Mouse (Mus musculus): Measurements from ENCODE around the gene Mrps17. TPM values are rescaled to one million over a fixed set of nuclear protein-coding genes. Genes with fewer than 3 reads are reported as not detected.

Mrps17 gene
- 100 to 1,000 TPM; 102 to 133 TPM for polyA plus RNA-seq (2017; shearing (Covaris generic))

DNA sequence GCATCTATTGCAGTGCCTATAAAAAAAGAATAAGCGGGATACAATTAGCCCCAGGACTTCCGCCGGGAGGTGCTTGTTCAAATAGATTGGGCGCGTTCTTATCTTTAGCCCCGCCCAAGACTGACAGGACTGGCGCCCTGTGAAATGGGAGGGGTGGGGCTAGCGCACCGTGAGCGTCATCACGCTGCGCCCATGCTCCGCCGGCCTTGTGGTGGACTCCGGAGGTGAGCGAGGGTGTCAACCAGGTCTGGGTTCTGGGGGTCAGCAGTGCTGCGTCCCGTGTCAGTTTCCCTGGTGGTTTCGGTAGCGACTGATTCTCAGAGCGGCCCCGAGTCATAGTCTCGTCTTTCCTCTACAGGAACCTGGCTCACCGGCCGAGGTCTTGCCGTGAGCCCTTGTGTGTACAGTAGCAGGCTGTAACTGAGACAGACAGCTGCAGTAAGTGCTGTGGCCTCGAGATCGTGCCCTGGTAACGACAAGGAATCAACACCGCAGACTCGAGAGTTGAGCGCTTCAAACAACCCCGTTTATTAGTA lies at the start of gene Mrps17:
Mrps17 (plus strand) TSS at position 172 of the 536 bp plus-strand sequence.

DNA sequence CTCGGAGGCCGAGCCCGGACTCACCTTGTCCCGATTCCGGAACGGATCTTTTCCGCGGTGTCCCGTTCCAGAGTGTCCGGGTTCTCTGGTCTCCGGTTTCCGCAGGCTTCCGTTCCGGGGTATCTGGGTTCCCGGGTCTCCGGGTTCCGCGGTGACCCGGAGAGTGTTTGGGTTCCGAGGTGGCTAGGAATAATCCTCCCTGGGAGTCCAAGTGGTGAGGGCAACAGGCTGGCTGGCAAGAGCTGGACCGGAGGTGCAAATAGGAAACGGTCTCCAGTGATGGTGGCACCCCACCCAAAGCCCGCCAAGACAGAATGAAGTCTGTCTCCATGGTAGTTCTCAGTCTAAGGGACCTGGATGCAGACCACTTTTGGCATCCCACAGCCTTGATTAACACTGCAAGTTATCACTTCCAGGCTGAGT lies 45.2 kb upstream of the Mrps17 start, which contains the start of gene Zfp11:
Zfp11 (minus strand) TSS at position 64 of the 423 bp plus-strand sequence.

DNA sequence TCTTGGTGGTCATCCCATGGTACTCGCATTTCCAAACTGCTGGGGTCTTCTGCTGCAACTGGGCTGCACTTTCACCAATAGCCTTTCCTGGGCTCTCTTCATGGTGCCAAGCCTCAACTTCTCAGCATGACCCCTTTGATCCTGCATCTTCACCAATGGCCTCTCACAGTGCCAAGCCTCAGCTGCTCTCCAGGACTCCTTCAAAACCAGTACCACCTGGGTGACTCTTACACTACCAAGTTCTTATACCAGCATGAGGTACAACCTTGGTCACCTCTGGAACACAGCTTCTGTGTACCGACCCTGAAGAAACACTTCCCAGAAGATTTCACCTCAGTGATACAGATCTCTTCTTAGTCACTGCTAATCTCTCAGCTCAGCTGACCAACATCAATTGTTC lies 6.9 kb upstream of the Mrps17 start, which contains the start of gene Sept14:
Sept14 (minus strand) TSS at position 101 of the 400 bp plus-strand sequence.

DNA sequence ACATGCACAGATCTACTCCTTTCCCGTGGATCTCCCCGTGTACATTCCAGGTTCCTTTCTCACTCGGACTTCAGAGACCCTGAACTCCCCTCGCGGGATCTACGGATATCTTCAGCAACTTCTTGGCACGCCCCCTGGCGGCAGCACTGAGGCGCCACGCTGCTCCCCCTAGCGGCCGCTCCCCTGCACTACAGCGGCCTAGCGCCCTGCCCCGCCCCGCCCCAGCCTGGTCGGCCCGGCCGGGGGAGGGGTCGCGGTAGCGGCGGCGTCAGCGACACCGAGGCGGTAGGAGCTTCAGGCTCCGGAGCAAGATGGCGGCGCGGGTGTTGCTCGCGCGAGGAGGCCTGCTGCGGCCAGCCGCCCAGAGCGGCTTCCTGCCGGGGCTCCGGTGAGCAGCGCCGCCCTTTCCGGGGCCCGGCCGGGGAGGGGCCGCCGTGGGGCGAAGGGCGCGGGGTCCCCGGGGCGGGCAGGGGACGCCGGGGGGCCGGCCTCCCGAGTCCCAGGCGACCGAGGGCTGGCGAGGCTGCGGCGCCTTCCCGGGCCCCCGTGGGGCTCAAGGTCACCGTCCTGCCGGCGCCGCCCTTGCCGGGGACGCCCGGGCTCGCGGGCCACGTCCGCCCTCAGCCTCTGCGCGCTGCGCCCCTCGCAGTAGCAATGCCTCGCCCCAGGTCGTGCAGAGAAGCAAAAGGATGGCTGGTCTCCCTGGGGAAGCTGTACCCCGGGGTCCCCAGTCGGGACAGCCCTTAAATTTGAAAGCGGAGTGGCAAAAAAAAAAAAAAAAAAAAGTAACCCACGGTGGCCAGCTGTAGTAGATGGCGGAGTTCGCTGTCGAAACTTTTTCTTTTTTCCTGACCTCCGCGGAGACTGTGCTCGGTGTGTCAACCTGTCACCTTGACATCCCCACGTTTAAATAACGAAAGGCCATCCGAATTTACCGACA lies 9.8 kb downstream of the Mrps17 start, which contains the start of gene Nipsnap2:
Nipsnap2 (plus strand) TSS at position 230 of the 940 bp plus-strand sequence.

Other genes starting within 250 kb of the Mrps17 start
- gene Sfswap, start 214.3 kb upstream of the Mrps17 start, polyA plus RNA-seq (2017; shearing (Covaris generic)) = 10 to 100 TPM; 43.7 to 44.1 TPM
- 1 to 10 TPM in 1 of 2 experiments, under 1 TPM in 1; 0.08 to 1.1 TPM for gene Mmp17, start 131.3 kb upstream of the Mrps17 start, polyA plus RNA-seq (2017; shearing (Covaris generic))
- gene Zfp11, start 45.4 kb upstream of the Mrps17 start, polyA plus RNA-seq (2017; shearing (Covaris generic)) = 1 to 10 TPM; 2.1 to 4.5 TPM
- gene Sept14, start 7.0 kb upstream of the Mrps17 start, polyA plus RNA-seq (2017; shearing (Covaris generic)) = under 1 TPM in 1 of 2 experiments, not detected in 1; 0.14 TPM
- 10 to 100 TPM; 28.5 to 40.0 TPM for gene Nipsnap2, start 9.6 kb downstream of the Mrps17 start, polyA plus RNA-seq (2017; shearing (Covaris generic))
- 10 to 100 TPM; 78.7 to 83.7 TPM for gene Psph, start 72.0 kb downstream of the Mrps17 start, polyA plus RNA-seq (2017; shearing (Covaris generic))
- gene Sumf2, start 131.5 kb downstream of the Mrps17 start, polyA plus RNA-seq (2017; shearing (Covaris generic)) = 10 to 100 TPM; 16.9 to 17.5 TPM
- gene Chchd2, start 172.0 kb downstream of the Mrps17 start, polyA plus RNA-seq (2017; shearing (Covaris generic)) = 100 to 1,000 TPM; 554 to 582 TPM
- gene Zbed5, start 180.2 kb downstream of the Mrps17 start, polyA plus RNA-seq (2017; shearing (Covaris generic)) = 1 to 10 TPM in 1 of 2 experiments, under 1 TPM in 1; 0.63 to 3.4 TPM
- gene Phkg1, start 183.1 kb downstream of the Mrps17 start, polyA plus RNA-seq (2017; shearing (Covaris generic)) = under 1 TPM; 0.16 to 0.22 TPM
- under 1 TPM; 0.29 to 0.47 TPM for gene Nupr1l, start 193.0 kb downstream of the Mrps17 start, polyA plus RNA-seq (2017; shearing (Covaris generic))
- gene Vkorc1l1, start 226.5 kb downstream of the Mrps17 start, polyA plus RNA-seq (2017; shearing (Covaris generic)) = 10 to 100 TPM; 11.7 to 14.8 TPM

Measured in activated CD4-positive, CD25-positive, alpha-beta regulatory T cell (primary cell).